Mouse (Mus musculus) embryonic stem cell, embryonic (primary cell): ENCODE data around the gene Cttnbp2.
"Not testable (repeated sequence)": the region's sequence is repeated elsewhere in the genome, so short reads cannot be mapped to it uniquely, and the experiment has no call there.

Experiments used
- CTCF ChIA-PET, 4 experiments: fragments of 300-600 bp in 2 of 4; fragments of 350-600 bp in 2 of 4; sonication (Branson Sonifier 250); formaldehyde crosslinking; loops; one replicate each; lab custom pipeline; 2022; ENCODE audit warnings: inconsistent platforms in 2 of 4; lab: Charles Lee
- POLR2A ChIA-PET, 4 experiments: fragments of 300-600 bp in 2 of 4; fragments of 350-600 bp in 2 of 4; sonication (Branson Sonifier 250); formaldehyde crosslinking; loops; one replicate each; lab custom pipeline; 2022; ENCODE audit warnings: antibody characterized with exemption in 4 of 4, inconsistent platforms in 1 of 4; lab: Charles Lee

The Cttnbp2 gene

GRCm38 (mm10) chr6:18432362-18432761, 82.3 kb downstream of the Cttnbp2 start:
- POLR2A ChIA-PET: interaction anchor here in 1 of 4 experiments (0.5 kb wide), 1 partner anchor 19 kb away, joined by 5 read pairs; no protein-coding TSS in a partner anchor
- CTCF ChIA-PET: no interaction called here

- ChIA-PET POLR2A (no interaction called here), CTCF (no interaction called here)
These were observed 82.8 kb downstream of the Cttnbp2 start for GRCm38 (mm10) chr6:18431891-18432290.

- ChIA-PET CTCF (no interaction called here), POLR2A (no interaction called here)
These were observed 84.6 kb downstream of the Cttnbp2 start for GRCm38 (mm10) chr6:18430062-18430461.

DNA sequence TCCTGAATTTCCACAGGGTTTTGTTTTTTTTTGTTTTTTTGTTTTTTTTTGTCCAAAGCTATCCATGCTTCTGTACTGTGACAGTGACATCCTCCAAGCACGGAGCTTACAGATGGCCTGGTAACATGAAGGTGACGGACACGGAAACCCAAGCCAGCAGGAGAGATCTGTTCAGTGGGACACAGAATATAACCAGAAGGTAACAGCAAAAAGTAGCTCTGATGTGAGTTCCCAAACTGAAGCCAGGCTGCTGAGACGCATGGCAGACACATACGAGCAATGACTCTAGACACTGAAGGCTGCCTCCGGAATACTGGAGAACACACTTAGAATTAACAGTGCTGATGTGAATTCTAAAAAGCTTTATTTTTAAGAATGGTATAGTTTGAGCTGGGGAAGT, 89.8 kb downstream of the Cttnbp2 start:
- CTCF ChIA-PET: no interaction called here
- POLR2A ChIA-PET: interaction anchor here in 1 of 4 experiments (0.7 kb wide), 1 partner anchor 61 kb away, joined by 4 read pairs; no protein-coding TSS in a partner anchor

DNA sequence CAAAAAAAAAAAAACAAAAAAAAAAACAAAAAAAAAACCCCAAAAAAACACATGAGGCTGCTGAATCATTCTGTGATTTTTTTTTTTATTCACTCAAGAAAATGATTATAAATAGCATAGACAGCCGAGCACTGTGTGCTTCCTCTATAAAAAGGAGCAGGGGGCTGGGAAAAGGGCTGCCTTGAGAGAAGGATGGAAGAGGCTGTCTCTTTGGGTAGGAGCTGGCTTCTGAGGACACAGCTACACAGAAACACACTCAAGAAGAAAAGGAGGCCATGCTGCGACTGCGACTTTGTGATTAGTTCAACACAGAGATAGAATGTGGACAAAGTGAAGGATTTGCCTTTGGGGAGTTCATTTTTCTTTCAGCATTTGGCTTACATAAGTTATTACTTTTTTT, 90.3 kb downstream of the Cttnbp2 start:
- ChIA-PET CTCF (no interaction called here), POLR2A (interaction anchor here in 1 of 4 experiments (0.7 kb wide), 1 partner anchor 61 kb away, joined by 4 read pairs; no protein-coding TSS in a partner anchor)

- CTCF ChIA-PET: no interaction called here
- POLR2A ChIA-PET: no interaction called here
These were observed 91.5 kb downstream of the Cttnbp2 start for GRCm38 (mm10) chr6:18423112-18423511.

GRCm38 (mm10) chr6:18421561-18421960, 93.1 kb downstream of the Cttnbp2 start:
- POLR2A ChIA-PET: interaction anchor here in 1 of 4 experiments (0.5 kb wide), 1 partner anchor 121 kb away, joined by 5 read pairs; no protein-coding TSS in a partner anchor
- CTCF ChIA-PET: no interaction called here

- ChIA-PET CTCF (interaction anchor here in 1 of 4 experiments (0.6 kb wide), 1 partner anchor 13 kb away, joined by 4 read pairs; no protein-coding TSS in a partner anchor), POLR2A (interaction anchor here in 1 of 4 experiments (0.5 kb wide), 1 partner anchor 122 kb away, joined by 5 read pairs; no protein-coding TSS in a partner anchor)
These were observed 94.0 kb downstream of the Cttnbp2 start for GRCm38 (mm10) chr6:18420660-18421059.

DNA sequence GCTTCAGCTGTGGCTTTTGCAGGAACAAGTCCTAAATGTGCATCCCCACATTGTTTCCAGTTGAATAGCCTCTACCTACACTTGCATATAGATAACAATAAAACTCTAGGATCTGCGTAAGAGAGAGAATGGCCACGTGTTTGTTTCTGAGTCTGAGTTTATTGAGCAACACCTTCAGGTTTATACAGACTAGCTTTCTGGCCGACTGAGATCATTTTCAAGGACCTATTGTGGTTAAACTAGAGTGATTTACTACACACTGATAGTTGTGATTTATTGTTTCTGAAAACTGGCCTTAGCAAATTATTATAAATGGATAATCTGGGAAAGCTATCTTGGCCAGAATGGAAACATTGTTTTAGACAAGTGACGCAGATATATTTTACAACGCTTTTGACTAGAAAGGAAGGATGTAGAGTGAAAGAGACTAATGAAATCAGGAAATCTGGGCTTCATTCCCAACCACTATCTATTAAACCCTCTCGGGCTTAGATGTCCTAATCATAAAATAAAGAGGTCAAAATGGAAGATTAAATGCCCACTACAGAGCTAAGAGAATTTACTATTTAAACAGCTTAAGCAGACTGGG, 96.7 kb downstream of the Cttnbp2 start:
- ChIA-PET CTCF (no interaction called here), POLR2A (interaction anchor here in 1 of 4 experiments (0.6 kb wide), 1 partner anchor 1454 kb away, joined by 3 read pairs; no protein-coding TSS in a partner anchor)

DNA sequence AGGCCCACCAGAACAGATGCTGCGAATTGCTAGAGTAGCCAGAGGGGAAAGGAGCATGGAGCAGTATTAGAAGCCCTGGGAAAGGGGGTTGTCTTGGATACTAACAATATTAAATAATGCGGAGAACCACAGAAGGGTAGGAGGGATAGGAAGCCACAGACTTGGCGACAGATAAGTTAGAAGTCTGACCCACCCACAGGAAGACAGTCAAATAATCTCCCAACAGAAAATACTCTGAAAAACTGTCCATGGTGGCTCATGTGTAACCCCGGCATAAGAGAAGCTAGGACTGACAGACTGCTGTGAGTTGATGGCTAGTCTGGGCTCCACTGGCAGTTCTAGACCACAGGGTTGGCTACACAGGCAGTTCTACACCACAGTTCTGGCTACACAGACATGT, 98.7 kb downstream of the Cttnbp2 start:
- POLR2A ChIA-PET: no interaction called here
- CTCF ChIA-PET: no interaction called here

GRCm38 (mm10) chr6:18411505-18412225, 103.0 kb downstream of the Cttnbp2 start:
- POLR2A ChIA-PET: no interaction called here

GRCm38 (mm10) chr6:18408445-18408844, 106.2 kb downstream of the Cttnbp2 start:
- ChIA-PET CTCF (no interaction called here), POLR2A (no interaction called here)

More at GRCm38 (mm10) chr6:18411505-18412225, 103.0 kb downstream of the Cttnbp2 start:
- CTCF ChIA-PET: no interaction called here

- ChIA-PET CTCF (interaction anchor here in 1 of 4 experiments (0.6 to 1.6 kb wide), 2 partner anchors 20 to 417 kb away, joined by 3 read pairs; no protein-coding TSS in a partner anchor), POLR2A (no interaction called here)
These were observed 113.5 kb downstream of the Cttnbp2 start for GRCm38 (mm10) chr6:18401066-18401674.

GRCm38 (mm10) chr6:18381380-18381779, 133.3 kb downstream of the Cttnbp2 start:
- CTCF ChIA-PET: no interaction called here
- POLR2A ChIA-PET: no interaction called here

GRCm38 (mm10) chr6:18380300-18381202, 134.1 kb downstream of the Cttnbp2 start:
- CTCF ChIA-PET: interaction anchor here in 1 of 4 experiments (0.7 kb wide), 1 partner anchor 21 kb away, joined by 3 read pairs; no protein-coding TSS in a partner anchor
- POLR2A ChIA-PET: no interaction called here

DNA sequence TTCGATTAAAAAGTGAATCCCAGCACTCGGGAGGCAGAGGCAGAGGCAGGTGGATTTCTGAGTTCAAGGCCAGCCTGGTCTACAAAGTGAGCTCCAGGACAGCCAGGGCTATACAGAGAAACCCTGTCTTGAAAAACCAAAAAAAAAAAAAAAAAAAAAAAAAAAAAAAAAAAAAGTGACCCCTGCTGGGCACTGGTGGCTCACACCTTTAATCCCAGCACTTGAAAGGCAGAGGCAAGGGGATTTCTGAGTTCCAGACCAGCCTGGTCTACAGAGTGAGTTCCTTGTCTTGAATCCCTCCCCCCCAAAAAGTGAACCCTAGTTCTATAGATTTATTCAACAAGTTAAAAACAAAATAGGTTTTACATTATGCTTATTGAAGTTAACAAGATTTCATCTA, 136.9 kb downstream of the Cttnbp2 start:
- CTCF ChIA-PET, POLR2A ChIA-PET: not testable (repeated sequence)

DNA sequence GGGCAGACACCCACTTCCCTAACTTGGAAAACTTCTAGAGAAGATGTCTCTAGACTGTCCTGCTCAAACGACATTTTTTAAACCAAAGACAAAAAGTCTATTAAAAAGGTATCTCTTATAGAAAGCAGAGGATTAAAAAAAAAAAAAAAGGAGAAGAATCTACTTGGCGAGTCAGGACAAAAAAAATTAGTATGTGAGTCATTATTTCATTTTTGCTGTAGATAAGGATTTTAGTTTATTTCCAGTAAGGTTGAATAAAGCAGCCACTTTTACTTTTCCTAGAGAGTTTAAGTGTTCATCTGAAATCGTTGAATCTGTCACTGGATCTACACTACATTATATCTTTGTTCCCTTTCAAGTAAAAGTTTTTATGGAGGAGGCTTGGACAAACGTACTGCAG, 139.9 kb downstream of the Cttnbp2 start:
- ChIA-PET POLR2A (interaction anchor here in 1 of 4 experiments (0.5 to 0.6 kb wide), 2 partner anchors 11 to 140 kb away, joined by 5 to 6 read pairs; no protein-coding TSS in a partner anchor), CTCF (no interaction called here)

- ChIA-PET POLR2A (no interaction called here), CTCF (interaction anchor here in 3 of 4 experiments (0.6 to 1.5 kb wide), 6 partner anchors 9 to 448 kb away, joined by 3 to 4 read pairs (median 4); no protein-coding TSS in a partner anchor)
These were observed 141.0 kb downstream of the Cttnbp2 start for GRCm38 (mm10) chr6:18373652-18374051.
